Comparison of ENCODE assay signal across 8 mouse cellular contexts in the genomic region with DNA sequence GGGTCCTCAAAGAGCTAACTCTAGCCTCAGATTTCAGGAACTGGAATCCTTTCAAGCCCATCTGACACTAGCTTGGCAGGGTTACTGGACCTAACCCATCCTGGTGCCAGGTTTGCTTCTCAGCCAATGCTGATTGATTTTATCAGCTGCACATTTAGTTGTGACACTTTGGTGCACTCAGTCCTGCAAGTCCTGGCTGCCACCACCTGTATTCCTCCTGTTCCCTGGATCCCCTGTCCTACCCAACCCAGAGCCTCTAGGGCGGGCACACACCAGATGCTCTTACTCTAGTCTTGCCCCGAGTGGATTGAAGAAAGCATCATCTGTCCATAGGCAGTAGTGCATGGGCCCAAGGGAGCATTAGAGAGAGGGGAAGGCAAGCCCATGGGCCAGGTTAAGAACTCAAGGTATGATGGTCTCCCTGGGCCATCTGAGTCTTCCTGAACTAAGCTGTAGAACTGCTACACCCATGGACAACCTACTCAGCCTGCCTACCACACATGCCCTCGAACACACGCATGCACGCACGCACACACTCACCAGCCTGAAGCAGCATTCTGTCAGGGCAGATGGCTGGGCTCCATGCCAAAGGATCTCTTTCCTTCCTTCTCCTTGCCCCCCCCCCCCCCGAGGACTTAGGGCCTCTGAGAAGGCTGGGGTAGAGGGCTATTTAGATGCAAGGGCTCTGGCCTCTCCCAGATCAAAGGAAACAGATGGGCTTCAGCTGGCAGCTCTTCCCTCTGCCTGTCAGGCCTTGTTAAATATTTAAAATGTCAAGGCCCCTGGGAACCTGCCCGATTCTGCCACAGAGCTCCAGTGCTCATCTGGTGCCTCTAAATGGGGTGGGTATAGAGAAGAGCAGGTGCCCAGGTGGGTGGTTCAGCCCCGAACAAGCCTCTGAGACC. TPM values are rescaled to one million over a fixed set of nuclear protein-coding genes. Genes with fewer than 3 reads are reported as not detected.
DNase-seq lines count a peak whose midpoint lies in the region; ATAC-seq lines count a peak whose summit lies in the region.

No protein-coding gene starts in this region.

- 72% methylated on average over 9 of the region's 9 CpGs for WGBS in hindbrain, embryonic 11.5 days

- H3K4me3 ChIP-seq in hindbrain, embryonic 11.5 days (ENCODE audit: low read depth, low read length), result no peak overlapping the region

- no peak overlapping the region for H3K4me2 ChIP-seq in hindbrain, embryonic 11.5 days (replicated peaks; ENCODE audit: low read depth, low read length)

- ATAC-seq in hindbrain, embryonic 11.5 days (ENCODE audit: low FRiP score), result peak; percentile 69

- H3K36me3 ChIP-seq in hindbrain, embryonic 11.5 days (ENCODE audit: control insufficient read depth, insufficient read depth, low read length), result no peaks in the 10 kb centered on the region

- no peak overlapping the region for H3K9ac ChIP-seq in hindbrain, embryonic 11.5 days (ENCODE audit: low read depth, low read length)

- peak; percentile 15 for DNase-seq in lung, postnatal 10 days
- no peak for DNase-seq in lung, postnatal 4 days
- DNase-seq in cerebellum, adult 8-10 months, result peak; percentile 64
- DNase-seq in hindbrain, embryonic 11.5 days (ENCODE audit: low spot score), result peak; percentile 10
- peak; percentile 37 for DNase-seq in retina, embryonic 14.5 days (ENCODE audit: low spot score)
- DNase-seq in urinary bladder, postnatal 10 days (ENCODE audit: low spot score), result no peak
- DNase-seq in thymus, postnatal 25 days, result no peak
- DNase-seq in left cerebral cortex, adult 11 months (ENCODE audit: low spot score), result no peak

- no peaks in the 10 kb centered on the region for H3K27me3 ChIP-seq in hindbrain, embryonic 11.5 days (ENCODE audit: control insufficient read depth, insufficient read depth, low read length)

- H3K9me3 ChIP-seq in hindbrain, embryonic 11.5 days (ENCODE audit: control insufficient read depth, low read length), result no peaks in the 10 kb centered on the region

- no peak overlapping the region for H3K27ac ChIP-seq in hindbrain, embryonic 11.5 days (ENCODE audit: low read depth, low read length)

- no peaks in the 10 kb centered on the region for H3K4me1 ChIP-seq in hindbrain, embryonic 11.5 days (replicated peaks; ENCODE audit: control insufficient read depth, insufficient read depth, low read length)

RNA-seq across cellular contexts. Expression of a gene that starts 21.7 kb away (rescaled TPM):
- 0.66 and 0.84 TPM in 2 replicates for polyA plus RNA-seq in hindbrain, embryonic 11.5 days (2014; fragmentation: Nextera tagmentation; extraction: Ambion mirVana)

RNA-seq across cellular contexts. Expression of a gene that starts 41.2 kb away (rescaled TPM):
- polyA plus RNA-seq in hindbrain, embryonic 11.5 days (2014; fragmentation: Nextera tagmentation; extraction: Ambion mirVana), result 38.8 and 53.1 TPM in 2 replicates

Comparison
In these comparisons a context has a peak if more than half of its experiments do, and no peak if none do; other contexts are left out.
1. DNase-seq: peak in lung, postnatal 10 days (single experiment), cerebellum, adult 8-10 months (single experiment), hindbrain, embryonic 11.5 days (single experiment) and retina, embryonic 14.5 days (single experiment); none in lung, postnatal 4 days (0 of 2), urinary bladder, postnatal 10 days (single experiment), thymus, postnatal 25 days (single experiment) and left cerebral cortex, adult 11 months (single experiment).